Mouse (Mus musculus): Measurements from ENCODE around the gene Hoxb7.

GRCm38 (mm10) chr11:96281855-96282570 is 4.4 kb upstream of the Hoxb7 start, which contains the start of gene Hoxb8:
- TF ChIP-seq CTCF (IDR thresholded peaks at IDR 0.05; ENCODE audit: low read depth), result no peak
- no peak for TF ChIP-seq EP300 (IDR thresholded peaks at IDR 0.05; ENCODE audit: low read depth)
